Mouse (Mus musculus) cerebellum, adult (tissue): ENCODE results near the gene Gm20388.

Experiments
- ATAC-seq: cut with Nextera tagmentation; 2 replicates; pipeline ENCODE4 v1.9.2; 2017; ENCODE audit warnings: mild to moderate bottlenecking, moderate library complexity, mixed read lengths; ENCODE audit not compliant: insufficient number of reproducible peaks, low FRiP score, low TSS enrichment

Gene Gm20388

GRCm38 (mm10) chr8:124044931-124045330 lies 4134.3 kb downstream of the Gm20388 start:
- no peak for ATAC-seq

GRCm38 (mm10) chr8:124045856-124046255 lies 4135.2 kb downstream of the Gm20388 start:
- no peak for ATAC-seq

DNA sequence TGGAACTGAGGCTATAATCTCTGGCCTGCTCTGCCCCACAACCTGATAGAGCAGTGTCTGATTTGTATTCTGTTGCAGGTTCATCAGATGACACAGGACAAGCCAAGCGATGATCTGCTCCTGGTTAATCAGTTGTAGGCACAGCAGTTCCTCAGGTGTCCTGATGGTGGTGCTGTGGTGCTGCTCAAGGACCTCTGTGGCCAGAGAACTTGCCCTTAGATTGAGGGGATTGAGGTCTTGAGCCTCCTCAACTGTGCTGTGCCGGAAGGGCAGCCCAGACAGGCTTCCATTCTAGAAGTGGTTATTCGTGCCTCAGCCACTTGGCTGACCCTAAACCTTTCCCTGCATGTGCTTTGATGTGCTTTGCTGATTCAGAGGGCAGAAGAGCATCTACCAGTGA lies 4141.5 kb downstream of the Gm20388 start:
- ATAC-seq: no peak

DNA sequence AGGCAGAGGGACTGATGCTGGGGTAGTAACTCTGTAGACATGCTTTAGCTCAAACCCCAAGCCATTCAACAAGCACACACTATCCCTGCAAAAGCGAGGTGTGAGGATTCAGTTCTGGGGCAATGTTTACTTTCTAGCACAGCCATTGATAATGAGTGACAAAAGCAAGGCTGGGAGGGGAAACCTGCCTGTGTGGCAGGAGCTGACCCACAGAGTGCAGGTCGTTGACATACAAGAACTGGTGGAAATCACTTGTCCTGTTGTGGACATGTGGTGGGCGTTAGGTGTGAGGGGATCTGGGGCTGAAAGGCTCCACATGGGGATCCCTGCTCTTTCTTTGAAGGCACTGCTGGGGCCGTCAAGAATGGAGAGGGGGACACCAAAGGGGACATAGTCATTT lies 4141.9 kb downstream of the Gm20388 start:
- ATAC-seq: no peak

DNA sequence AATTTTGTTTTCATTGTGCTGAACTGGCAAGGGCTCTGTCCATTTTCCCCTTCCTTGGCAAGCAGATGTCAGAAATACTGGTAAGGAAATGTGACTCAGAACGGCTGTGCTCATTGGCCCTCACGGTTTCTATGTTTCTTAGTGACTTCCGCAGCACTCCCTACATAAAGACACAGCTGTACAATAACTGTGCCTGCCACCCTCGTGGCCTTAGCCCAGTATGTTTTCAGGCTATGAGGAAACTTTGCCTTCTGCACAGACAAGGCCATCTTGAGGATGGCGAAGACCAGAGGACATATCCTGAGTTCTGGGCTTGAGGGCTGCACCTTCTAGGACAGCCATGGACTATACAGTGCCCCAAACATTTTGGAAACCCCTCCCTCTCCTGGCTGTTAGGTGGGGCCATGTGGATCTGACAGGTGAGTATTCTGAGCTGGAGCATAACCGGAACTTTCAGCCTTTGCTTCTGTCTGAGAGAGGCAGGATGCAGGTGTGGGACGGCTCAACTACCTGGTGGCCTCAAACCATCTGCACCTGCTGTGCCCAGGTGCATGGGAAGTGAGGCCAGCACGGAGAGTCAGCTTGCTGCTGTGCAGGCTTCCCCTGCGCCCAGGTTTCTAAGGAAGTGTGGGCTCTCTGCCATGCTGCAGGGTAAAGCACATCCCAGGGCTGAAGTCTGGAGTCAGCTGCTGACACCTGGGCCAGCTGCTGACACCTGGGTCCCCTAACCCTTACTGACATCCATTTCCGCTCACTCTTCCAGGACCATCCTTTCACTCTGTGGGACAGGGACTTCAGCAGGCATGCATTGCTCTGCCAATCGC lies 4146.4 kb downstream of the Gm20388 start:
- no peak for ATAC-seq

DNA sequence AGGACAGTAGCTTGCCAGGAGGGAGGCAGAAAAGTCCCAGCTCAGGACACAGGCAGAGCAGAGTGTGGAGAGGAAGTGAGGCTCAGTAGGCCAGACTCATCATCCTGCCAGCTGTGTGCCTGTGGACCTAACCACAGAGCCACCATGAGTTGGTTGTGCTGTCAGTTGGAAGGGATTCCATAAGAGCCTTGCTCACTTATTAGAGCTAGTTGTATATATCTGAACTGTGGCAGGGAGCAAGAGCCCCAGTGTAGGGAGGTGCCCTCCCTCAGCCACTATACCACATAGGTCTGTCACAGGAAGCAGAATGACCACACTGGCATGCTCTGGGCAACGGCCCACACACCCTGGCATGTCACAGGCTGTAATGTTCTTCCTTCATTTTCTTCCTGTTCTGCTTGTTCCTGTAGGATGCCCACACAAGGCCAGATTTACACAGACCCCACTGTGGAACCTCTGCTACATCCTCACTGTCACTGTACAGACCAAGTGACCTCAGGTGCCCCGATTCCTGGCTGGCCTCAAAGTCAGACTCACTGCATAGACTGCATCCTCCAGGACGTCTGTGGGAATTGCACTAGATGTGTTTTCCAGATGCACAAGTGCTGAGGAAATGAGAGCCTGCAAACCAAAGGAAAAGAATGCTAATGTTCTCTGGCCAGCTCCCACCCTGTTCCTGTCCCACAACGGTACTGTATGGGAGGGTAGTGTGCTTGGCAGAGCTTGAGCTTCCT lies 4155.9 kb downstream of the Gm20388 start:
- ATAC-seq: no peak

GRCm38 (mm10) chr8:124067059-124067750 lies 4156.6 kb downstream of the Gm20388 start:
- ATAC-seq: no peak

- ATAC-seq: no peak
These were observed 4160.0 kb downstream of the Gm20388 start for GRCm38 (mm10) chr8:124070363-124071324.

- no peak for ATAC-seq
These were observed 4165.3 kb downstream of the Gm20388 start for GRCm38 (mm10) chr8:124075977-124076376.

GRCm38 (mm10) chr8:124076416-124076815 lies 4165.8 kb downstream of the Gm20388 start:
- ATAC-seq: no peak

DNA sequence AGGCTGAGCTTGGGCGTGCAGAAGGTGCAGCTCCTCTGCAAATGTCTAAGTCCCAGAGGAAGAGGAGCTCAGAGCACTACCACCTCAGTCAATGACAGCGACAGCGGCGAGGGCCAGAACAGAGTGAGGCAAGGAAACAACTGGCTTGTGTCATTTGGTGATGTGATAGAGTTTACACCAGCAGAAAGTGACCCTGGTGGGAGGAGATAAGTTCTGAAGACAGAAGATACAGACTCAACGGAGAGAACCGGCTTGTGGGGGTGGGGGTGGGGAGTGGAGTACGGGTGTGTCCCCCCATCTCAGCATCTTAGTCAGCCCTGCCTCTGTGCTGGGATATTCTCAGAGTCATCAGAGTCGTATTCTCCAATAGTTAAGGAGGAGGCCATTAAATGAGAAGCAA lies 4166.7 kb downstream of the Gm20388 start:
- ATAC-seq: no peak

- no peak for ATAC-seq
These were observed 4167.4 kb downstream of the Gm20388 start for GRCm38 (mm10) chr8:124077998-124078397.

DNA sequence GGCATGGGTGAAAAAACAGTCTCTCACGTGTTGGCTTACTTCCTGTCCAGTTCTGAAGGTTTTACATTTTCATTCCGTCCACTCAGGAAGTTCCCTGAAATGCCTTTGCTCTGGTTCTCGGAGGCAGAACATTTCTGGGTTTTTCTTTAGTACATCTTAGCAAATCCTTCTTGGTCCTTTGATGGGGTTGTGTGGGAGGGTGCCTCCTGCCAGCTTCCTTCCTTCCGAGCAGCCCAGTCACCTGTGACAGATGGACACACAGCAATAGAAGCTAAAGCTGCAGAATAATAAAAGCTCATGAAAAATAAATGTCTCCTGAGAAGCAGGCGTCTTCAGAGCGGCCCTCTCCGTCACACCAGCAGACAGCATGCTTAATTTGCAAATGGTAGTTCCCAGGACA lies 4168.3 kb downstream of the Gm20388 start:
- no peak for ATAC-seq

DNA sequence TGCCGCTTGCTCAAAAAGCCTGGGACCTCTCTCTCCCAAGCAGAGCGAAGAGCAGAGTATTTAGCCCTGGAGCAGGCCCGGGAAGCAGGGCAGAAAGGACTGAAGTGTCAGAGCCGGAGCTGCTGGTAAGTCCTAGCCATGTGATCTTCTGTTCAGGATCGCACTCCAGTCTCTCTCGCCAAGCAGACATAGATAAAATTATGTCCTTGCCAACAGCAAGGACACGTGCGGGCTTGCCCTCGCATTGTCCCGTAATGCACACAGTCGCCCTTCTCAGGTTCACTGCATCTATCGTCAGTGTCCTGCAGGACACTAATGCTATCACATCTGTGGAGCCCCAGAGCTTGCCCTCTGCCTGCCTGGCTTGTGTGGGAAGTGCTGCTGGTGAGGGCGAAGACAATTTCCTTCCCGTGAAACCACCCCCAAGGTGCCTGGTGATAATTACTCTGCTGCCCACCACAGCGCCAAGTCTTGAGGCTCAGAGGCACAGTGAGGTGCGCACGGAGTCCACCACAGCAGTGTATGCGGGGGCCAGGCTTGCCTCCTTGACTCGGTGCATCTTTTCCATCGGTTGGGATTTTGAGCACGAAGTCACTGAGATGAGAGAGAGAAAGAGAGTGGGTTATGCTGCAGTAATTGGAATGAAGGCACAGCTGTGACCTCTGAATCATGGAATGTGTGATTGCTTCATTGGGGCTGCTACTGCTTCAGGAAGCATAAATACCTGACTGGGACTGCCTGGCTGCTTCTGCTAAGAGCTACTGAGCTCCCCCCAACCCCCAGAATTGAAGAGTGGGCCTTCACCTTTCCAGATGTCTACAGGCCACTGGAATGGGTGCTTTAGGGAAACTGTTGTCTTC lies 4170.1 kb downstream of the Gm20388 start:
- ATAC-seq: no peak

GRCm38 (mm10) chr8:124082616-124083015 lies 4172.0 kb downstream of the Gm20388 start:
- ATAC-seq: no peak

DNA sequence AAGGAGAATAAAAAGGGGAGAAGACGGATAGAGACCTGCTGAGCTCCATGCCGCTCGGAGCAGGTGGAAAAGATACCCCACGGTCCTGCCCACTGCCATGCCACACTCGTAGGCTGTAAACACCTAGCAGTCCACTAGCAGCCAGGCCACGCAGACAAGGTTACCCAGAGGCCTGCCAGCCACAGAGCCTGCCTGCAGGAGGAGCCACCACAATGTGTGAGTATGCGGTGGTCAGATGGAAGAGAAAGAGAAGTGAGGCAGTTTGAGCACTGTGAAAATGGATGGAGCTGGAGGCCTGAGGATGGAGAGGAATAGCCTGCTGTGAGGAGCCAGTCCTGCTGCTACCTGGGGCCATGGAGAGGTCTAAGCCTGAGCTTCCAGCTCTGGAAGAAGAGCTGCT lies 4173.0 kb downstream of the Gm20388 start:
- no peak for ATAC-seq

DNA sequence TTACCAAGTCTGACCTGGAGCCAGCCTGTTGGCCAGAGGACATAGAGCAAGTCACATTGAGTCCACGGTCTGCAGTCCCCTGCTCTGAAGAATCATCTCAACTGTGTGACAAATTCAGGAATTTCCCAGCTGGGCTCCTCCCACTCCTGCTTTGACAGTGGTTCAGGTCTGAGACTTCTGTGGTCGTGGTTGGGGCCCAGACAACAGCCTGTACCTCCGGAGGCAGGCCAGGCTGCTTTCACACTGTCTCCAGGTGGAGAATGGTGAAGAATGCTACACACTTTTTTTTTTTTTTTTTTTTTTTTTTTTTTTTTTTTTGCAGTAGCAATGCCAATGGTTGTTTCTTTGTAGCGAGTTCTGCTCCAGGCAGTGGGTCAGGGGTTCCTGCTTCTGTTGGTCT lies 4175.0 kb downstream of the Gm20388 start:
- no peak for ATAC-seq

DNA sequence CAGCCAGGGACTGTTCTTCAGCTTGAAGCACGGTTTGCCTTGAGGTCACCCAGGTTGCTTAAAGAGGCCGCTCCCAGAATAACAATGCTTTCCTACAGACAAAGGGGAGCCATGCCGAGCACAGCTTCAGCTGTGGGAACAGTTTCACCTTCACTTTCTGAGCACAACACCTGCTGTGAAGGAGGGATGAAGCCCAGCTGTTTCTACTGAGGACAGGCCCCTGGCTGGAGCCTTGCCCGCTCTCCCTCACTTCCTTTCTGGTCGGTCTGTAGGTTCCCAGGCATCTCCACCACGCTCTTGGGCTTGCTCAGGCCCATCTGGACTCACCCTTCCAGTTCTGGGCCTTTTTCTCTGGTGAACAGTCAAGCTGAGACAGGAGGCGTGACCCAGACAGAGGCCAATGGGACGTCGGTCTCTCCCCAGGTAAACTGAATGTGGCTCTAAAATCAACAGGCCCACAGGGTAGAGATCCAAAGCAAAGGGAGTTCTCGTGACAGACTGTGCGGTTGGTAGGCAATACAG lies 4177.5 kb downstream of the Gm20388 start:
- no peak for ATAC-seq

DNA sequence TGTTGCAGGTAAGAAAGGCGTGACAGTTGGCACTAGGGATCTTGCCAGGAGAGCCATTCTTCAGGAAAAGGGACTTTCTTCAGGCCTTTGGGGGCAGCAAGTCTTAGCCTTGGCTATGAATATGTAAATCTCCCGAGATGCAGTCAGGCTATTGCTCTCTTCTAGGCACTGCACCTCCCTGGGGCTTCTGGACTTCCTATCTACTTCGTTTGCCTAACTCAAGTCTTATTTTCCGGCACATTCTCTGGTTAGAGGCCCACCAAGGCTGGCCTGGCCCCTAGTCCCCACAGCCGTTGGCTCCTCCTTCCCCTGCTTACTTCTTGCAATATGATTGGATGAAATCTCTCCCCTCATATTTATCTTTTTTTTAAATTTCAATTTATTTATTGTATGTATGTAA lies 4178.4 kb downstream of the Gm20388 start:
- ATAC-seq: no peak
